Mouse (Mus musculus): ENCODE results near the gene Ldlrap1. TPM values are rescaled to one million over a fixed set of nuclear protein-coding genes. Genes with fewer than 3 reads are reported as not detected.
A peak's percentile ranks its signal among the peaks of the same experiment; 100 is the strongest.

Gene Ldlrap1
- total and polyA plus RNA-seq, 2 experiments from 2014 or later = 1.7 to 2.3 TPM

- Histone ChIP-seq H3K9me3 (ENCODE audit: low read length) (no peaks in the 10 kb centered on the region), H3K4me2 (ENCODE audit: low read depth) (no peak overlapping the region), H3K9ac (no peak overlapping the region), H3K4me1 (ENCODE audit: insufficient read depth) (no peaks in the 10 kb centered on the region), H3K27ac (ENCODE audit: low read depth, low read length) (no peak overlapping the region), H3K36me3 (ENCODE audit: insufficient read depth) (no peaks in the 10 kb centered on the region), H3K4me3 (ENCODE audit: low read depth, low read length) (no peak overlapping the region), H3K27me3 (ENCODE audit: insufficient read depth, low read length) (no peaks in the 10 kb centered on the region; the same call in 1 of the 2 replicates)
- no peak for TF ChIP-seq CTCF (IDR thresholded peaks at IDR 0.05; ENCODE audit: low read depth)
- ATAC-seq (no peak), DNase-seq (no peak)
- 44% methylated on average over 9 of the region's 9 CpGs for WGBS
Measured at GRCm38 (mm10) chr4:134733371-134733770, 34.5 kb downstream of the Ldlrap1 start.

GRCm38 (mm10) chr4:134730106-134730505 is 37.7 kb downstream of the Ldlrap1 start:
- no peak overlapping the region for H3K4me3 ChIP-seq (ENCODE audit: low read depth, low read length)
- no peak for TF ChIP-seq CTCF (IDR thresholded peaks at IDR 0.05; ENCODE audit: low read depth)
- no peaks in the 10 kb centered on the region for H3K27me3 ChIP-seq (ENCODE audit: insufficient read depth, low read length)
- no peak overlapping the region for H3K27ac ChIP-seq (ENCODE audit: low read depth, low read length)
- no peaks in the 10 kb centered on the region for H3K36me3 ChIP-seq (ENCODE audit: insufficient read depth)
- H3K9ac ChIP-seq = no peak overlapping the region
- H3K4me1 ChIP-seq (ENCODE audit: insufficient read depth) = no peaks in the 10 kb centered on the region
- ATAC-seq (peak; percentile 27; the same call in 1 of the 2 replicates), DNase-seq (no peak)
- 6% methylated on average over 8 of the region's 8 CpGs for WGBS
- no peaks in the 10 kb centered on the region for H3K9me3 ChIP-seq (ENCODE audit: low read length)
- no peak overlapping the region for H3K4me2 ChIP-seq (ENCODE audit: low read depth)

- no peak overlapping the region for H3K4me2 ChIP-seq (ENCODE audit: low read depth)
- WGBS = 67% methylated on average over 13 of the region's 13 CpGs
- H3K4me1 ChIP-seq (ENCODE audit: insufficient read depth) = no peaks in the 10 kb centered on the region
- ATAC-seq = no peak
- H3K9ac ChIP-seq = no peak overlapping the region
- no peaks in the 10 kb centered on the region for H3K36me3 ChIP-seq (ENCODE audit: insufficient read depth)
- no peaks in the 10 kb centered on the region for H3K9me3 ChIP-seq (ENCODE audit: low read length)
- no peak for DNase-seq
- H3K27me3 ChIP-seq (ENCODE audit: insufficient read depth, low read length) = no peaks in the 10 kb centered on the region
- no peak overlapping the region for H3K27ac ChIP-seq (ENCODE audit: low read depth, low read length)
- TF ChIP-seq CTCF (IDR thresholded peaks at IDR 0.05; ENCODE audit: low read depth) = peak; percentile 48
- no peak overlapping the region for H3K4me3 ChIP-seq (ENCODE audit: low read depth, low read length)
Measured at GRCm38 (mm10) chr4:134725735-134726345, 42.0 kb downstream of the Ldlrap1 start.

- no peaks in the 10 kb centered on the region for H3K27me3 ChIP-seq (ENCODE audit: insufficient read depth, low read length)
- no peaks in the 10 kb centered on the region for H3K4me1 ChIP-seq (ENCODE audit: insufficient read depth)
- H3K36me3 ChIP-seq (ENCODE audit: insufficient read depth) = no peaks in the 10 kb centered on the region
- DNase-seq (no peak), ATAC-seq (no peak)
- H3K9ac ChIP-seq = no peak overlapping the region
- no peak overlapping the region for H3K4me2 ChIP-seq (ENCODE audit: low read depth)
- H3K9me3 ChIP-seq (ENCODE audit: low read length) = no peaks in the 10 kb centered on the region
- no peak overlapping the region for H3K27ac ChIP-seq (ENCODE audit: low read depth, low read length)
- WGBS = 67% methylated on average over 4 of the region's 4 CpGs
- no peak overlapping the region for H3K4me3 ChIP-seq (ENCODE audit: low read depth, low read length)
- no peak for TF ChIP-seq CTCF (IDR thresholded peaks at IDR 0.05; ENCODE audit: low read depth)
Measured at GRCm38 (mm10) chr4:134724974-134725373, 42.9 kb downstream of the Ldlrap1 start.

- no peak overlapping the region for H3K4me3 ChIP-seq (ENCODE audit: low read depth, low read length)
- 57% methylated on average over 3 of the region's 3 CpGs for WGBS
- H3K4me1 ChIP-seq (ENCODE audit: insufficient read depth) = no peaks in the 10 kb centered on the region
- no peak overlapping the region for H3K4me2 ChIP-seq (ENCODE audit: low read depth)
- DNase-seq (no peak), ATAC-seq (no peak)
- H3K9ac ChIP-seq = no peak overlapping the region
- no peaks in the 10 kb centered on the region for H3K27me3 ChIP-seq (ENCODE audit: insufficient read depth, low read length)
- no peaks in the 10 kb centered on the region for H3K9me3 ChIP-seq (ENCODE audit: low read length)
- TF ChIP-seq CTCF (IDR thresholded peaks at IDR 0.05; ENCODE audit: low read depth) = no peak
- H3K27ac ChIP-seq (ENCODE audit: low read depth, low read length) = no peak overlapping the region
- H3K36me3 ChIP-seq (ENCODE audit: insufficient read depth) = no peaks in the 10 kb centered on the region
Measured at GRCm38 (mm10) chr4:134723251-134723650, 44.6 kb downstream of the Ldlrap1 start.

GRCm38 (mm10) chr4:134721076-134721475 is 46.7 kb downstream of the Ldlrap1 start:
- no peaks in the 10 kb centered on the region for H3K36me3 ChIP-seq (ENCODE audit: insufficient read depth)
- no peak overlapping the region for H3K4me2 ChIP-seq (ENCODE audit: low read depth)
- no peak overlapping the region for H3K4me3 ChIP-seq (ENCODE audit: low read depth, low read length)
- no peak overlapping the region for H3K9ac ChIP-seq
- DNase-seq = no peak
- no peaks in the 10 kb centered on the region for H3K27me3 ChIP-seq (ENCODE audit: insufficient read depth, low read length)
- WGBS = 89% methylated on average over 6 of the region's 6 CpGs
- no peak for ATAC-seq
- no peak overlapping the region for H3K27ac ChIP-seq (ENCODE audit: low read depth, low read length)
- no peaks in the 10 kb centered on the region for H3K9me3 ChIP-seq (ENCODE audit: low read length)
- H3K4me1 ChIP-seq (ENCODE audit: insufficient read depth) = no peaks in the 10 kb centered on the region
- no peak for TF ChIP-seq CTCF (IDR thresholded peaks at IDR 0.05; ENCODE audit: low read depth)

GRCm38 (mm10) chr4:134720371-134720770 is 47.5 kb downstream of the Ldlrap1 start:
- no peak overlapping the region for H3K9ac ChIP-seq
- 71% methylated on average over 3 of the region's 3 CpGs for WGBS
- H3K9me3 ChIP-seq (ENCODE audit: low read length) = no peaks in the 10 kb centered on the region
- H3K4me2 ChIP-seq (ENCODE audit: low read depth) = no peak overlapping the region
- no peaks in the 10 kb centered on the region for H3K27me3 ChIP-seq (ENCODE audit: insufficient read depth, low read length)
- no peak for DNase-seq
- no peaks in the 10 kb centered on the region for H3K36me3 ChIP-seq (ENCODE audit: insufficient read depth)
- H3K27ac ChIP-seq (ENCODE audit: low read depth, low read length) = no peak overlapping the region
- no peak for TF ChIP-seq CTCF (IDR thresholded peaks at IDR 0.05; ENCODE audit: low read depth)
- no peak for ATAC-seq
- no peaks in the 10 kb centered on the region for H3K4me1 ChIP-seq (ENCODE audit: insufficient read depth)
- no peak overlapping the region for H3K4me3 ChIP-seq (ENCODE audit: low read depth, low read length)
